Mouse (Mus musculus): ENCODE results near the gene Chml. TPM values are rescaled to one million over a fixed set of nuclear protein-coding genes. Genes with fewer than 3 reads are reported as not detected.

Chml gene
- polyA plus RNA-seq, 1 experiment from 2014 or later = 3.6 TPM

GRCm38 (mm10) chr1:175637677-175638076 lies 55.0 kb downstream of the Chml start:
- Histone ChIP-seq H3K9ac (ENCODE audit: low read depth, low read length) (no peak overlapping the region), H3K4me2 (ENCODE audit: low read length) (no peak overlapping the region), H3K27ac (ENCODE audit: low read length) (no peak overlapping the region), H3K9me3 (replicated peaks; ENCODE audit: control insufficient read depth, low read length, poor library complexity, severe bottlenecking) (no peaks in the 10 kb centered on the region), H3K27me3 (ENCODE audit: control insufficient read depth, insufficient read depth, low read depth, low read length) (no peaks in the 10 kb centered on the region), H3K36me3 (ENCODE audit: control insufficient read depth, insufficient read depth, low read length) (no peaks in the 10 kb centered on the region), H3K4me3 (ENCODE audit: low read depth, low read length) (no peak overlapping the region), H3K4me1 (ENCODE audit: control insufficient read depth, insufficient read depth, low read length) (no peaks in the 10 kb centered on the region; the same call in 1 of the 2 replicates)
- WGBS = 80% methylated on average over 7 of the region's 7 CpGs
- ATAC-seq = no peak

GRCm38 (mm10) chr1:175632470-175632869 lies 60.2 kb downstream of the Chml start:
- H3K4me3 ChIP-seq (ENCODE audit: low read depth, low read length) = no peak overlapping the region
- no peaks in the 10 kb centered on the region for H3K27me3 ChIP-seq (ENCODE audit: control insufficient read depth, insufficient read depth, low read depth, low read length)
- 97% methylated on average over 14 of the region's 14 CpGs for WGBS
- no peaks in the 10 kb centered on the region for H3K9me3 ChIP-seq (replicated peaks; ENCODE audit: control insufficient read depth, low read length, poor library complexity, severe bottlenecking)
- no peak for ATAC-seq
- no peak overlapping the region for H3K9ac ChIP-seq (ENCODE audit: low read depth, low read length)
- H3K4me2 ChIP-seq (ENCODE audit: low read length) = no peak overlapping the region
- H3K4me1 ChIP-seq (ENCODE audit: control insufficient read depth, insufficient read depth, low read length) = no peaks in the 10 kb centered on the region
- no peak overlapping the region for H3K27ac ChIP-seq (ENCODE audit: low read length)
- H3K36me3 ChIP-seq (ENCODE audit: control insufficient read depth, insufficient read depth, low read length) = no peaks in the 10 kb centered on the region

Other genes starting within 250 kb of the Chml start
- 42.9 and 44.9 TPM in 2 replicates for gene Rgs7, start 200.4 kb downstream of the Chml start, polyA plus RNA-seq (2015; fragmentation: Nextera tagmentation; extraction: Ambion mirVana)
- 0.11 TPM in 1 of 2 replicates, not detected in the other for gene Kmo, start 72.5 kb downstream of the Chml start, polyA plus RNA-seq (2015; fragmentation: Nextera tagmentation; extraction: Ambion mirVana)
- 88.9 and 91.9 TPM in 2 replicates for gene Fh1, start 67.3 kb downstream of the Chml start, polyA plus RNA-seq (2015; fragmentation: Nextera tagmentation; extraction: Ambion mirVana)
- gene Opn3, start 125 bp downstream of the Chml start, polyA plus RNA-seq (2015; fragmentation: Nextera tagmentation; extraction: Ambion mirVana) = 8.6 and 9.8 TPM in 2 replicates
- gene Wdr64, start 5.7 kb upstream of the Chml start, polyA plus RNA-seq (2015; fragmentation: Nextera tagmentation; extraction: Ambion mirVana) = not detected in 2 replicates
- gene Exo1, start 187.7 kb upstream of the Chml start, polyA plus RNA-seq (2015; fragmentation: Nextera tagmentation; extraction: Ambion mirVana) = 4.2 and 5.2 TPM in 2 replicates
- gene Gm38100, start 227.4 kb upstream of the Chml start, polyA plus RNA-seq (2015; fragmentation: Nextera tagmentation; extraction: Ambion mirVana) = not detected in 2 replicates